Mouse (Mus musculus): Measurements from ENCODE around the gene Smg6. TPM values are rescaled to one million over a fixed set of nuclear protein-coding genes. Genes with fewer than 3 reads are reported as not detected.

Gene Smg6
- polyA plus RNA-seq, 1 experiment from 2014 or later, result 11.3 TPM

DNA sequence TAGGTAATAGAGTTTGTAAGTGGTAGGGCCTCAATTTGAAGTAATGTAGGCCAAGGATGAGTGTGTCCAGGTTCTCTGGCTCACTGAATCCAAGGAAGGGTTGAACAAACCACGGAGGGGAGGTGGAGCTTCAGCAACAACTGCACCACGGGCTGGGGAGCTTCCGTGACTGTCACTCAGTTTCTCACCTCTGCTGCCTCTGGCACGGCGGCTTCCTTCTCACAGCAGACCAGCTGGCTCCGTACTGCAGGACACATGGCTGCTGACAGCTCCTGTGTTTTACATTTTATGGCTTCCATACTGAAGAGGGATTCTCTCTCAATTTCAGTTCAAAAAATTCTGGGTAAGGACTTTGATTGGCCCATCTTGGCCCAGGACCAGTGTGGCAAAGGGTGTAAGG, 6.4 kb upstream of the Smg6 start:
- peaks cover 9% of the 10 kb centered on the region for H3K36me3 ChIP-seq (ENCODE audit: control insufficient read depth, insufficient read depth, low read length)
- H3K27me3 ChIP-seq (ENCODE audit: control insufficient read depth, insufficient read depth, low read length), result no peaks in the 10 kb centered on the region
- H3K27ac ChIP-seq (ENCODE audit: low read depth, low read length), result no peak overlapping the region
- H3K4me3 ChIP-seq (ENCODE audit: low read depth, low read length), result no peak overlapping the region
- H3K4me2 ChIP-seq, result no peak overlapping the region
- H3K4me1 ChIP-seq (ENCODE audit: control insufficient read depth, insufficient read depth, low read length), result 0 out of 2 replicates have a peak, but pooled peaks cover 7% of the 10 kb centered on the region
- no peak for ATAC-seq (replicated peaks; ENCODE audit: insufficient number of reproducible peaks, low FRiP score, low TSS enrichment)
- no peak overlapping the region for H3K9ac ChIP-seq (ENCODE audit: low read depth, low read length)
- 79% methylated on average over 6 of the region's 6 CpGs for WGBS (ENCODE audit: insufficient replicate concordance)
- H3K9me3 ChIP-seq (replicated peaks; ENCODE audit: control insufficient read depth, low read length), result no peaks in the 10 kb centered on the region

- Histone ChIP-seq H3K4me3 (ENCODE audit: low read depth, low read length) (no peak overlapping the region), H3K27ac (ENCODE audit: low read depth, low read length) (no peak overlapping the region), H3K4me1 (ENCODE audit: control insufficient read depth, insufficient read depth, low read length) (peaks cover 15% of the 10 kb centered on the region), H3K36me3 (ENCODE audit: control insufficient read depth, insufficient read depth, low read length) (peaks cover 4% of the 10 kb centered on the region; the same call in 1 of the 2 replicates), H3K9me3 (replicated peaks; ENCODE audit: control insufficient read depth, low read length) (no peaks in the 10 kb centered on the region), H3K4me2 (no peak overlapping the region), H3K27me3 (ENCODE audit: control insufficient read depth, insufficient read depth, low read length) (no peaks in the 10 kb centered on the region), H3K9ac (ENCODE audit: low read depth, low read length) (no peak overlapping the region)
- 63% methylated on average over 4 of the region's 4 CpGs for WGBS (ENCODE audit: insufficient replicate concordance)
- ATAC-seq (replicated peaks; ENCODE audit: insufficient number of reproducible peaks, low FRiP score, low TSS enrichment), result no peak
Observed at GRCm38 (mm10) chr11:74924149-74924548, 1.5 kb upstream of the Smg6 start.

GRCm38 (mm10) chr11:74926388-74927005, 874 bp downstream of the Smg6 start:
- Histone ChIP-seq H3K9ac (ENCODE audit: low read depth, low read length) (peak overlapping the region; percentile 82), H3K9me3 (replicated peaks; ENCODE audit: control insufficient read depth, low read length) (no peaks in the 10 kb centered on the region), H3K36me3 (ENCODE audit: control insufficient read depth, insufficient read depth, low read length) (peaks cover 6% of the 10 kb centered on the region), H3K4me1 (ENCODE audit: control insufficient read depth, insufficient read depth, low read length) (peaks cover 15% of the 10 kb centered on the region), H3K4me2 (peak overlapping the region; percentile 80), H3K27ac (ENCODE audit: low read depth, low read length) (peak overlapping the region; percentile 98), H3K27me3 (ENCODE audit: control insufficient read depth, insufficient read depth, low read length) (no peaks in the 10 kb centered on the region), H3K4me3 (ENCODE audit: low read depth, low read length) (peak overlapping the region; percentile 73)
- WGBS (ENCODE audit: insufficient replicate concordance), result 4% methylated on average over 11 of the region's 11 CpGs
- no peak for ATAC-seq (replicated peaks; ENCODE audit: insufficient number of reproducible peaks, low FRiP score, low TSS enrichment)

DNA sequence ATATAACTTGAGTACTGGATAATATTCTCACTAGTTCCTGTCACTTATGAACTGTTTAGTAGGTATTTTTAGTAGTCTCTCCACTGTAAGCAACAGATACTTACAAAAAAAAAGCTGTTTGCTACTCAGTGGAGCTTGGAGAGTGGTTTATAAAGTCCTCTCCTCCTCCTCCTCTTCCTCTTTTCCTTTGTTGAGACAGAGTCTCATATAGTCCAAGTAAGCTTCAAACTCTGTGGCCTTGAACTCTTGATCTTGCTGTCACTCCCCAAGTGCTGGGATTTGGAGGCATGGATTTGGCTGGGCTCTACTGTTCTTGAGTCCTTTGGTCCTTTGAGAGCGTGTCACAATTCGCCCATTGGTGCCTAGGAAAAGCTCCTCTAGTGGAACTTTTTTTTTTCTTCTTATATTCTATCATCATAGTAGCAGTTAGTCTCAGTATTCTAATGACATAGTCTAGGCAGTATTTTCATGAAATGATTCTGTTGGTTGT, 1.7 kb downstream of the Smg6 start:
- Histone ChIP-seq H3K4me2 (peak overlapping the region; percentile 80), H3K27me3 (ENCODE audit: control insufficient read depth, insufficient read depth, low read length) (no peaks in the 10 kb centered on the region), H3K27ac (ENCODE audit: low read depth, low read length) (no peak overlapping the region), H3K36me3 (ENCODE audit: control insufficient read depth, insufficient read depth, low read length) (peaks cover 6% of the 10 kb centered on the region), H3K9me3 (replicated peaks; ENCODE audit: control insufficient read depth, low read length) (no peaks in the 10 kb centered on the region), H3K4me1 (ENCODE audit: control insufficient read depth, insufficient read depth, low read length) (peaks cover 15% of the 10 kb centered on the region), H3K4me3 (ENCODE audit: low read depth, low read length) (no peak overlapping the region), H3K9ac (ENCODE audit: low read depth, low read length) (no peak overlapping the region)
- WGBS (ENCODE audit: insufficient replicate concordance), result 91% methylated on average over 2 of the region's 2 CpGs
- no peak for ATAC-seq (replicated peaks; ENCODE audit: insufficient number of reproducible peaks, low FRiP score, low TSS enrichment)

DNA sequence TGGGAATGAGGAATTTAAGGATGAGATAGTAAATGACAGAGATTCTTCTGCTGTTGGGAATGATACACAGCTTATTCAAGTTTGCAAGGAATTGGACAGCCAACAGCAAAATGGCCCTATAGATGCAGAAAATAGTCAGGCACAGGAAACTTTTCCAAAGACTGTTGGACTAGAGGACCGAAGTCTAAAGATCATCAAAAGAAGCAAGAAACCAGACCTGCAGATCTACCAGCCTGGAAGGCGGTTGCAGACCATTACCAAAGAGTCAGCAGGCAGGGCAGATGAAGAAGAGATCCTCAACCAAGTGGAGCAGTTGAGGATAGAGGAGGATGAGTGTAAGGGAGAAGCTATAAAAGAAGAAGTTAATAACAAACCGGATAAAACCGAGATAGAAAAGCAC, 3.5 kb downstream of the Smg6 start:
- no peak overlapping the region for H3K4me2 ChIP-seq
- H3K9ac ChIP-seq (ENCODE audit: low read depth, low read length), result no peak overlapping the region
- no peak overlapping the region for H3K4me3 ChIP-seq (ENCODE audit: low read depth, low read length)
- H3K27me3 ChIP-seq (ENCODE audit: control insufficient read depth, insufficient read depth, low read length), result no peaks in the 10 kb centered on the region
- peaks cover 15% of the 10 kb centered on the region for H3K4me1 ChIP-seq (ENCODE audit: control insufficient read depth, insufficient read depth, low read length)
- no peaks in the 10 kb centered on the region for H3K9me3 ChIP-seq (replicated peaks; ENCODE audit: control insufficient read depth, low read length)
- 78% methylated on average over 4 of the region's 4 CpGs for WGBS (ENCODE audit: insufficient replicate concordance)
- ATAC-seq (replicated peaks; ENCODE audit: insufficient number of reproducible peaks, low FRiP score, low TSS enrichment), result no peak
- H3K36me3 ChIP-seq (ENCODE audit: control insufficient read depth, insufficient read depth, low read length), result peaks cover 6% of the 10 kb centered on the region
- no peak overlapping the region for H3K27ac ChIP-seq (ENCODE audit: low read depth, low read length)

- no peak overlapping the region for H3K4me3 ChIP-seq (ENCODE audit: low read depth, low read length)
- no peak for ATAC-seq (replicated peaks; ENCODE audit: insufficient number of reproducible peaks, low FRiP score, low TSS enrichment)
- no peaks in the 10 kb centered on the region for H3K27me3 ChIP-seq (ENCODE audit: control insufficient read depth, insufficient read depth, low read length)
- H3K4me1 ChIP-seq (ENCODE audit: control insufficient read depth, insufficient read depth, low read length), result peaks cover 9% of the 10 kb centered on the region
- no peak overlapping the region for H3K27ac ChIP-seq (ENCODE audit: low read depth, low read length)
- no peaks in the 10 kb centered on the region for H3K9me3 ChIP-seq (replicated peaks; ENCODE audit: control insufficient read depth, low read length)
- WGBS (ENCODE audit: insufficient replicate concordance), result 91% methylated on average over 7 of the region's 7 CpGs
- peaks cover 11% of the 10 kb centered on the region for H3K36me3 ChIP-seq (ENCODE audit: control insufficient read depth, insufficient read depth, low read length)
- no peak overlapping the region for H3K4me2 ChIP-seq
- no peak overlapping the region for H3K9ac ChIP-seq (ENCODE audit: low read depth, low read length)
Observed at GRCm38 (mm10) chr11:74930391-74930790, 4.8 kb downstream of the Smg6 start.

DNA sequence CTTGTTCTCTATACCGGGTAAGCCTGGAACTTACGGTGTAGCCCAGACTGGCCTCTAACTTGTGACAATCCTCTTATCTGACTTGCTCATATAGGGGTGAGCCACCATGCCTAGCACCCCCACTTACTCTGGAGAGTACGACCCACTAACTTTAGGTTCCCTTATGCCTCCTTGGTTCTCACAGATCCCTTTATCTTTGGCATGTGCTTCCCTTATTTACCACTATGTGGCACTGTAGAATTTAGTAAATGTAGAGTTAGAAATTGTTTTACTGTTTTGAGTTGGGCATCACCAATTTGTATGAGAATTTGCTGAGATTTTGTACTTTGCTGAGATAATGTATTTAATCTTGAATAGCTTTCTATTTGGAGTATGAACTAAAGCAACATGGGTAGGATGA, 20.7 kb downstream of the Smg6 start:
- ATAC-seq (replicated peaks; ENCODE audit: insufficient number of reproducible peaks, low FRiP score, low TSS enrichment), result no peak
- Histone ChIP-seq H3K27ac (ENCODE audit: low read depth, low read length) (no peak overlapping the region), H3K27me3 (ENCODE audit: control insufficient read depth, insufficient read depth, low read length) (no peaks in the 10 kb centered on the region), H3K4me3 (ENCODE audit: low read depth, low read length) (no peak overlapping the region), H3K4me2 (no peak overlapping the region), H3K9me3 (replicated peaks; ENCODE audit: control insufficient read depth, low read length) (no peaks in the 10 kb centered on the region), H3K4me1 (ENCODE audit: control insufficient read depth, insufficient read depth, low read length) (no peaks in the 10 kb centered on the region), H3K36me3 (ENCODE audit: control insufficient read depth, insufficient read depth, low read length) (peaks cover 8% of the 10 kb centered on the region; the same call in 1 of the 2 replicates), H3K9ac (ENCODE audit: low read depth, low read length) (no peak overlapping the region)
- 66% methylated on average over 3 of the region's 3 CpGs for WGBS (ENCODE audit: insufficient replicate concordance)

DNA sequence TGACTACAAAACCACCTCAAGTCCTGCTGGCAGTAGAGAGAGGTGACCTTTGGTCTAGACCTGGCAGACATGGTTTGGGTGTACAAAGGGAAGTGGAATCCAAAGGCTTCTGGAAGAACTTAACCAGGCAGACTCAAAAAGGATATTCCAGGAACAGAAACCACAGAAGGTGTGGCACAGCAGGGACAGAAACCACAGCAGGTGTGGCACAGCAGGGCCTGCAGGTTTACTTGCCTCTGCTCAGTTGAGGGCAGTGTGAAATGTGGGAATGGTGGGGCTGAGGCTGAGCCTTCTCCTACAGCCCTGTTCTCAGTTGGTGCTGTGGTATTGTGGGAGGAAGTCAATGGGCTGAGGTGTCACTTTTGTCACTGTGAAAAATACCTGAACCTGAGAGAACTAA, 29.3 kb downstream of the Smg6 start:
- H3K36me3 ChIP-seq (ENCODE audit: control insufficient read depth, insufficient read depth, low read length), result no peaks in the 10 kb centered on the region
- ATAC-seq (replicated peaks; ENCODE audit: insufficient number of reproducible peaks, low FRiP score, low TSS enrichment), result no peak
- H3K27me3 ChIP-seq (ENCODE audit: control insufficient read depth, insufficient read depth, low read length), result no peaks in the 10 kb centered on the region
- no peak overlapping the region for H3K27ac ChIP-seq (ENCODE audit: low read depth, low read length)
- no peak overlapping the region for H3K4me2 ChIP-seq
- no peaks in the 10 kb centered on the region for H3K9me3 ChIP-seq (replicated peaks; ENCODE audit: control insufficient read depth, low read length)
- no peak overlapping the region for H3K9ac ChIP-seq (ENCODE audit: low read depth, low read length)
- no peak overlapping the region for H3K4me3 ChIP-seq (ENCODE audit: low read depth, low read length)
- peaks cover 5% of the 10 kb centered on the region; the same call in 1 of the 2 replicates for H3K4me1 ChIP-seq (ENCODE audit: control insufficient read depth, insufficient read depth, low read length)

- Histone ChIP-seq H3K4me1 (ENCODE audit: control insufficient read depth, insufficient read depth, low read length) (peaks cover 5% of the 10 kb centered on the region; the same call in 1 of the 2 replicates), H3K27me3 (ENCODE audit: control insufficient read depth, insufficient read depth, low read length) (no peaks in the 10 kb centered on the region), H3K27ac (ENCODE audit: low read depth, low read length) (no peak overlapping the region), H3K36me3 (ENCODE audit: control insufficient read depth, insufficient read depth, low read length) (no peaks in the 10 kb centered on the region), H3K4me2 (no peak overlapping the region), H3K9ac (ENCODE audit: low read depth, low read length) (no peak overlapping the region), H3K4me3 (ENCODE audit: low read depth, low read length) (no peak overlapping the region), H3K9me3 (replicated peaks; ENCODE audit: control insufficient read depth, low read length) (no peaks in the 10 kb centered on the region)
- no peak for ATAC-seq (replicated peaks; ENCODE audit: insufficient number of reproducible peaks, low FRiP score, low TSS enrichment)
Observed at GRCm38 (mm10) chr11:74956006-74956405, 30.4 kb downstream of the Smg6 start.

All from heart, embryonic 11.5 days (tissue).